Mouse (Mus musculus) lung, adult 2 months (tissue): ENCODE results near the gene Cask.

Experiments used
- CTCF ChIP-seq: fragments of 200-500 bp; IDR thresholded peaks from 2 replicates; pipeline ENCODE4 v1.5.1; 2011; ENCODE audit warnings: mild to moderate bottlenecking, low read length, control low read depth; ENCODE audit not compliant: insufficient read depth
- POLR2A ChIP-seq: fragments of 200-500 bp; IDR thresholded peaks from 2 replicates; pipeline ENCODE4 v1.6.1; 2011; ENCODE audit warnings: low read depth, mild to moderate bottlenecking, control low read depth, low read length, borderline replicate concordance; ENCODE audit errors: extremely low read depth

GRCm38 (mm10) chrX:13845858-13846652 lies 5.1 kb downstream of the Cask start:
- TF ChIP-seq CTCF, result no peak
- TF ChIP-seq POLR2A, result no peak
